Mouse (Mus musculus): ENCODE measurements at regions not wholly inside any gene's neighbourhood (a gene's known extent, or its start where the extent isn't known, plus 50 kb on each side); places are given as distances from the start of the nearest gene placed in this dataset.
A peak's percentile ranks its signal among the peaks of the same experiment; 100 is the strongest.

DNA sequence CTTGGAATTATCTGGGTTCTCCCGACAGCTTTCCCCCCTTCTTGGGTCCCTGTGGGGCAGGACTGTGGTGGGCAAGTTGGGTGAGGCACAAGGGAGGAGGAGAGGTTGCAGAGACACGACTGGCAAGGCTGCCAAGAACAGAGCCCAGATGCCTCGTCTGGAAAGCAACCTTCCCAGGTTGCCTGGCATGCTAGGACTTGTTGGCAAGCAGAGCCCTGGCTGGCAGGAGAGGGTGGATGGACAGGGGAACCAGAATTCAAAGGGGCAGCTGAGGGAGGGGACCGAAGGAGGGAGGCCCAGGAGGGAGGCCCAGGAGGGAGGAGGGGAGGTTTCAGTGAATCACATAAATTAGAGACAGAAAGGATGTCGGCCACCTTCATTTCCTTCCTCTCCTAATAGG is 274.8 kb downstream of the Sox9 start:
- H3K9me3 ChIP-seq (replicated peaks) = no peaks in the 10 kb centered on the region
- H3K4me1 ChIP-seq = peaks cover 45% of the 10 kb centered on the region
- peak overlapping the region; percentile 77 for H3K27ac ChIP-seq
- no peak overlapping the region for H3K4me3 ChIP-seq
- no peaks in the 10 kb centered on the region for H3K27me3 ChIP-seq (ENCODE audit: low read depth, poor library complexity, severe bottlenecking)
- WGBS = 13% methylated on average over 5 of the region's 5 CpGs
- DNase-seq (ENCODE audit: low spot score) = no peak
- H3K36me3 ChIP-seq = peaks cover 8% of the 10 kb centered on the region; the same call in 1 of the 2 replicates

DNA sequence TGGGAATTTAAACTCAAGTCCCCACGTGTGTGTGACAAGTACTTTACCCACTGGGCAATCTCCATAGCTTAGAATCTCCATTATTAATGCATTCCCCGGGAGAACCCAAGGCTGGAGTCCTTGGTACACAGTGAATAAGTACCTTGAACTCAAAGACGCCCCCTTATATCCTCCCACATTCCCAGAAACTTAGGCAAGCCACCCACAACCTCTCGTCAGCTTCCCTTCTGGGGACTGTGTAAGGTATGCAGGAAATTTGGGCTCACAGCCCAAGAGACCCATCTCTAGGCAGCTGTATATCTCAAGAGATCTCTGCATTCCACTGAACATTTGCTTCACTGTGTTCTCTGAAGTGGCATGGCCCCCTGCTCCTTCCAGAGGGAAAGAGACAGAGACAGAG is 288.3 kb downstream of the Sox9 start:
- Histone ChIP-seq H3K4me1 (peaks cover 5% of the 10 kb centered on the region; the same call in 1 of the 2 replicates), H3K4me3 (no peak overlapping the region), H3K9me3 (replicated peaks) (no peaks in the 10 kb centered on the region), H3K27me3 (ENCODE audit: low read depth, poor library complexity, severe bottlenecking) (peaks cover 8% of the 10 kb centered on the region; the same call in 1 of the 2 replicates), H3K36me3 (no peaks in the 10 kb centered on the region; the same call in 1 of the 2 replicates), H3K27ac (no peak overlapping the region)
- WGBS = 84% methylated on average over 4 of the region's 4 CpGs
- DNase-seq (ENCODE audit: low spot score) = no peak

DNA sequence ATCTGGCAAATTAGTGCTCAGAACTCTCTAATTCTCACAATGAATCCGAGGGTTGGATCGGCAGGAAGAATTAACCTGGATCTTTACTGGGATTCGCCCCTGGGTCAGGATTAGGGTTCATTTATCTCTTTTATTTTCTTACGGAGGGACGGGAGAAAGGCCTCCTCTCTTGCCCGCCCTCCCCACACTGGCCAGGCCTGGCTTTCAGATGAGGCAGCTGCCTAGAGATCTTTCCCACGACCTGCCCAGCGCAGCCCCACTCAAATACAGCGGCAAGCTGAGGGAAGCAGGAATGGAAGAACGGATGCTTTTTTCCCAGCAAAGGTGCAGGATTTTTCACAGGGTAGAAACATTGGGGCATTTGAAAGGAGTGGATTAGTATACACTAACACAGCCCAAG is 289.9 kb downstream of the Sox9 start:
- Histone ChIP-seq H3K27ac (no peak overlapping the region), H3K9me3 (replicated peaks) (no peaks in the 10 kb centered on the region), H3K4me3 (no peak overlapping the region), H3K27me3 (ENCODE audit: low read depth, poor library complexity, severe bottlenecking) (no peaks in the 10 kb centered on the region), H3K4me1 (peaks cover 4% of the 10 kb centered on the region; the same call in 1 of the 2 replicates), H3K36me3 (no peaks in the 10 kb centered on the region; the same call in 1 of the 2 replicates)
- 48% methylated on average over 10 of the region's 10 CpGs for WGBS
- no peak for DNase-seq (ENCODE audit: low spot score)

DNA sequence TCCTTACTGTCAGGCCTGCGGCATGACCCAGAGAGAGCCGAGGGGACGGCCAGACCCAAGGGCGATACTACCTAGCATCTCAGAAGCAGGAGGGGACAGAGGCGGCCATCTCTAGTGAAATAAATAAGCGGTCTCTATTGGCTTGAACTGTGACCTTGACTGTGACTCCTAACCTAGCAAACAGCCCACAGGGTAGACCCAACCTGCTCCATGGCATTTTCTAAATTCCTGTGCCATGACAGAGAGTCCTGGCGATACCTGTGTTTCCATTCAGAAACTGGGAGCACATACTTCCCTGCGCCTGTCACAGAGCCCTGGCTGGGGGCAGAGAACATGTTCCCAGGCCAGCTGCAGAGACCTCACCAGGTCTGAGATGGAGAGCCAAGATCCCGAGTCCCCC is 292.3 kb downstream of the Sox9 start:
- DNase-seq (ENCODE audit: low spot score) = no peak
- Histone ChIP-seq H3K27me3 (ENCODE audit: low read depth, poor library complexity, severe bottlenecking) (no peaks in the 10 kb centered on the region), H3K9me3 (replicated peaks) (no peaks in the 10 kb centered on the region), H3K4me3 (no peak overlapping the region), H3K27ac (no peak overlapping the region), H3K36me3 (no peaks in the 10 kb centered on the region), H3K4me1 (0 out of 2 replicates have a peak, but pooled peaks cover 3% of the 10 kb centered on the region)
- WGBS = 89% methylated on average over 9 of the region's 9 CpGs

DNA sequence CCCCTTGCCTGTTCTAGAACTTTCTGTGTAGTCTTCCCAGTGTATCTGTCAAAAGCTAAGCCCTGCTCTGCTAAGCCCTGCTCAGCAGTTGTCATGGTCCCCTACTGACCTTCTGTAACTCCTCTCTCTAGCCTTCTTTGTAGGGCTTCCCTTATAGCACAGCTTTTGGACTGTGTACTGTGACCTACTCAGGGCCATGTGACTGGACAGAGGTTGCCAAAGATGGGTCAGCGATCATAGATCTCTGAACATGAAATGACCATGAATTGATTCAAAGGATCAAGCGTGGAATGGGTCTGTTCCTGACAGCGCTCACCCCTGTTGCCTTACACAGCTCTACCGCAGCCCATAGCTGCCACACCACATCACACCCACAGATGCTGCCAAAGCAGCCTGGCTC is 294.3 kb downstream of the Sox9 start:
- H3K4me3 ChIP-seq = no peak overlapping the region
- no peaks in the 10 kb centered on the region for H3K27me3 ChIP-seq (ENCODE audit: low read depth, poor library complexity, severe bottlenecking)
- DNase-seq (ENCODE audit: low spot score) = no peak
- no peaks in the 10 kb centered on the region for H3K9me3 ChIP-seq (replicated peaks)
- WGBS = 96% methylated on average over 4 of the region's 4 CpGs
- H3K36me3 ChIP-seq = no peaks in the 10 kb centered on the region
- 0 out of 2 replicates have a peak, but pooled peaks cover 3% of the 10 kb centered on the region for H3K4me1 ChIP-seq
- H3K27ac ChIP-seq = no peak overlapping the region

DNA sequence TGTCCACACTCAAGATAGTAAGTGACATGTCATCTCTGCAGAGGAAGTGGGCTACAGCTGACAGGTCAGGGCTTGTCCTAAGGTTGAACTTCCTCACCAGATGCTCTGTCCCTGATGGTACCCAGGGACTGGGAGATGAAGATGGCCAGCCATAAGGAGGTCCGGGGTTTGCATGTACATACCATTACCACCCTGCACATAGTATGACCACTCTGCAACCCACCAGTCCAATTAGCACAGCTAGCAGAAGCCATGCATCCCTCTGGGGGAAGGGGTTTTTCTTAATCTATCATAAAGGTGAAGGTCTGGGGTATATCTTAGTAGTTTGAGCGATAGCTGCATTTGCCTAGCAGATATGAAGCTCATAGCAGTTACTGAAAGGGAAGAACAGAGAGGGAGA is 298.3 kb downstream of the Sox9 start:
- peaks cover 9% of the 10 kb centered on the region; the same call in 1 of the 2 replicates for H3K4me1 ChIP-seq
- no peak for DNase-seq (ENCODE audit: low spot score)
- H3K9me3 ChIP-seq (replicated peaks) = no peaks in the 10 kb centered on the region
- WGBS = 88% methylated on average over 2 of the region's 2 CpGs
- H3K4me3 ChIP-seq = no peak overlapping the region
- no peaks in the 10 kb centered on the region for H3K27me3 ChIP-seq (ENCODE audit: low read depth, poor library complexity, severe bottlenecking)
- no peak overlapping the region for H3K27ac ChIP-seq
- H3K36me3 ChIP-seq = no peaks in the 10 kb centered on the region

DNA sequence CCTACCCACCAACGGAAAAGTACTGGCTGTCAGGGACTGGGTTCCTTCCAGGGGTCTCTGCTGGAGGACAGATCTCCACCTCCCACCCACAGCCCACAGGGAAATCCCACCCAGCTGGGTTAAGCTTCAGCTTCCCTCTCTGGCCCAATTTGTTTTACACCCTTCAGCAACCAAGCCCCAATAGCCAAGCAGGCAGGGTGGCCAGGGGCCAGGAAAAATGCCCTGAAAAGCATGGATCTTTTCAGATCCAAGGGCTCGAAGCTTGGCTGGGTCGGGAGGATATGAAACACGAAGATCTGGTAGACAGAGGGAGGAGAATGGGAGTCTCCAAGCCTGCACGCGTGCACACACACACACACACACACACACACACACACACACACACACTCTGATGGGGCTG is 302.4 kb downstream of the Sox9 start:
- Histone ChIP-seq H3K4me1 (peaks cover 14% of the 10 kb centered on the region; the same call in 1 of the 2 replicates), H3K27ac (no peak overlapping the region)

DNA sequence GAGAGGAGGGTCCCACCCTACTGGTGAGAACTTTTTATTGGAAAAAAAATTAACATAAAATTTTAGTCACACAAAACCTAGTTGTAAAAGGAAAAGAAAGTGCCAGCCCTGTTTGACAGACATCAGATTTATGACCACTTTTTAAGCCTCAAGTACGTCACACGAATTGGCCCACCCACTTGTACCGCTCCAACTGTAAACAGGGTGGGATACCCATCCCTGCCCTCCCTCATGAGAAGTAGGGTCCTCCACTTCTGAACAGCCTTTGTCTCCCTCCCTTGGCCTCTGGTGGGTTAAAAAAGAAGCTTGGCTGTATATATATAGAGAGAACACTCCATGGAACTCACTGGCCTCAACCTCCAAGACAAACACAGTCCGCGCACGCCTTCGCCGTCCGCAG is 303.5 kb downstream of the Sox9 start:
- Histone ChIP-seq H3K27ac (no peak overlapping the region), H3K4me1 (peaks cover 14% of the 10 kb centered on the region; the same call in 1 of the 2 replicates), H3K4me3 (no peak overlapping the region), H3K27me3 (ENCODE audit: low read depth, poor library complexity, severe bottlenecking) (no peaks in the 10 kb centered on the region), H3K36me3 (no peaks in the 10 kb centered on the region; the same call in 1 of the 2 replicates), H3K9me3 (replicated peaks) (no peaks in the 10 kb centered on the region)
- no peak for DNase-seq (ENCODE audit: low spot score)
- 85% methylated on average over 9 of the region's 9 CpGs for WGBS

More for the DNA sequence above, 302.4 kb downstream of the Sox9 start:
- Histone ChIP-seq H3K27me3 (ENCODE audit: low read depth, poor library complexity, severe bottlenecking) (no peaks in the 10 kb centered on the region), H3K4me3 (no peak overlapping the region), H3K9me3 (replicated peaks) (no peaks in the 10 kb centered on the region), H3K36me3 (no peaks in the 10 kb centered on the region)
- WGBS = 90% methylated on average over 6 of the region's 6 CpGs
- DNase-seq (ENCODE audit: low spot score) = no peak

DNA sequence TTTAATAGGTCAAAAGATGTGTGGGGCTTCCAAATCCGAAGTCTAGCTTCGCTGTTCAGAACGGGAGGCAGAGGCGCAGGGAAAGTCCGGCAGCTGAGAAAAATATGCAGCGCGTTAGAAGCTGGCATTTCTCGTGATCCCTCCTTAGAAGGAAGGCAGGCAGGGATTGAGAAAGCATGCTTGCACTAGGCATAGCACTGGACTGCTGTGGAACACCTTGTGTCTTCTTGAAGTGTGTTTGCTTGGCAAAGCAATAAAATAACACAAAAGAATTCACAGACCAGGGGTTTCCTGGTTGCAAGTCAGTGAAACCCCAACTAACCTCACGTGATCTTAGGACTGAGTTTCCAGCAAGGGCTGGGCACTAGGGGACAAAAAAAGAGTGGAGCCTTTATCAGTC is 305.1 kb downstream of the Sox9 start:
- no peak overlapping the region for H3K4me3 ChIP-seq
- WGBS = 87% methylated on average over 9 of the region's 9 CpGs
- no peak overlapping the region for H3K27ac ChIP-seq
- H3K27me3 ChIP-seq (ENCODE audit: low read depth, poor library complexity, severe bottlenecking) = no peaks in the 10 kb centered on the region
- no peak for DNase-seq (ENCODE audit: low spot score)
- H3K4me1 ChIP-seq = peaks cover 18% of the 10 kb centered on the region
- H3K36me3 ChIP-seq = no peaks in the 10 kb centered on the region; the same call in 1 of the 2 replicates
- H3K9me3 ChIP-seq (replicated peaks) = no peaks in the 10 kb centered on the region

DNA sequence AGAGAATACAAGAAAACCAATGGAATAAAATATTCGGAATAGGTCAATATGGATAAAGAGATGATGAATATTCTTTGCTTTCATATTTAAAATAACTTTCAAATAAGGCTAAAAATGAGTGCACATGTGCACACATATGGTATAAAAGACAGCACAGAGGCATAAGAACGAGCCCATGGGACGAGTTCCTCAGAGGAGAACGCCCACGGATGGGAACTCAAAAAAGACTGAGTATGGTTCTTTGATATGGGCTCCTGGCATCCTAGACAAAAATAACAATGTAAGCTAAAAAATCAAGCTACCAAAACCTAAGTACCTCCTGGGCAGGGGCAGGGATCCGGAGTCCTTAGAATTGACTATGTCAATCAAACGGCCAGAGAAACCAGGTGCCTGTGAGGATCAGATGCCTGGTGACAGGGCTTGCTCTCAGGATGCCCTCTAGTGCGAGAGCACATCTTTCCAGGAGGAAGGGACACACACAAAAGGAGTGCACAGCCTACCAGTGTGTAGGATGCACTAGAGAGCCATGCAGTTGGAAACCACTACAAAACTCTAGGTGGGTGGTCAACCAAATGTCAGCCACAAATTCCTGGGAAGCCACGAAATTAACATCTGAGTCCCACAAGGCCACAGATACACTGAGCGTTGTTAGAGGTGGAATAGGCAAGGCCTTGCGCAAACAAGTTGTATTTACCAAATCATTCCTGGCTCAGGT is 307.8 kb downstream of the Sox9 start:
- peaks cover 20% of the 10 kb centered on the region for H3K4me1 ChIP-seq
- no peak overlapping the region for H3K4me3 ChIP-seq
- no peaks in the 10 kb centered on the region for H3K9me3 ChIP-seq (replicated peaks)
- H3K27me3 ChIP-seq (ENCODE audit: low read depth, poor library complexity, severe bottlenecking) = no peaks in the 10 kb centered on the region
- H3K36me3 ChIP-seq = no peaks in the 10 kb centered on the region; the same call in 1 of the 2 replicates
- H3K27ac ChIP-seq = no peak overlapping the region
- WGBS = 90% methylated on average over 11 of the region's 11 CpGs
- DNase-seq (ENCODE audit: low spot score) = no peak

DNA sequence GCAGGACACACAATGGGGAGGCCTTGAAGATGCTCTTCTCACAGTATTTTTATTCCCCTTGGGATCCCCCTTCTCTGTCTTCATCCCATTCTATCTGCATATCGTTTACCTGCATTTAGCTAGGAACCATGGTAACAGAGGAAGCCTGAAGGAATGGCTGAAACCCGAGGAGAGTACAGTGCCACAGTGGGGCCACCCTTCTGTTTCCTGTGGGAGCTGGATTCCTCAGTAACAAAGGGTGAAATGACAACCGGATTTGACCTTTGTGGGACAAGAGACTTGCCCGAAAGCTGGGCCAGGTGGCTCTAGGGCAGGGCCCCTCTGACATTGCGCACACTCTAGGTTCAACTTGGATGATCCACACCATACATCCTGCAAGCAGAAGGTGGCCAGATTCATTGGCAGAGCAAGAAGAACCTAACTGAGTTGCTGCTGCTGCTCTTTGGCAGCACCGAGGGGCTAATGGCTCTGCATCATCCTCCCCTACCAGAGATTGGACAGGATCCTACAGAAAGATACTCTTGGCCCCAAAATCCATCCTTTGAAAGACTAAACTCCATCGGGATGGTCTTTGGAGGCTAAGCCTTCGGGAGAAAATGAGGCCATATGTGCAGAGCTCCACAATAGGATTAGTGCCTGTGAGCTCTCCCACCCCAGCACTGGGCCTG is 310.0 kb downstream of the Sox9 start:
- Histone ChIP-seq H3K4me3 (no peak overlapping the region), H3K27ac (no peak overlapping the region), H3K4me1 (peaks cover 25% of the 10 kb centered on the region), H3K27me3 (ENCODE audit: low read depth, poor library complexity, severe bottlenecking) (no peaks in the 10 kb centered on the region), H3K36me3 (no peaks in the 10 kb centered on the region; the same call in 1 of the 2 replicates), H3K9me3 (replicated peaks) (no peaks in the 10 kb centered on the region)
- WGBS = 77% methylated on average over 8 of the region's 8 CpGs
- DNase-seq (ENCODE audit: low spot score) = no peak

DNA sequence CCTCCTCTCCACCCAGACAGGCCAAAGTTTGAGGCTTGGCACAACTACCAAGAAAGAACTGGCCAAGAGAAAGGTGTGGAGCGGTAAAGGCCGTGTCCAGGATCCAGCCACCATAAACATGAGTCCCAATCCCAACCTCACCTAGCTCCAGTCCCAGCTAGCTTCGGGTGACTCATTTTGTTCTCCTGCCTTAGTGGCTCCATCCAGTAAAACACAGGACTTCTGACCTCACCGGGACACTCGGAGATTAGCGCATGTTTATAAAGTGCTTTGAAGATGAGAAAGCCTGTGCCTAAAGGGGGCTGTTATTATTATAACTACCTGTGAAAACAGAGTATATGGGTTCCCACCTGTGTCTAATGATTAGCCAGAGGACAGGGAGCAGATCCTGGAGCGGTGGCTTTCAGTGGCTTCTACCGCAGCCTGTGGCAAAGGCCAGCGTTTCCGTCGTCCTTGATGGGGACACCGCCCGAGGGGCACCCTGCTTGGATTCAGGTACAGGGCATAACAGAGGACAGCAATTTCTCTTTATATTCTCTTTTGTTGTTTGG is 311.9 kb downstream of the Sox9 start:
- WGBS = 90% methylated on average over 13 of the region's 13 CpGs
- Histone ChIP-seq H3K4me1 (peaks cover 27% of the 10 kb centered on the region), H3K9me3 (replicated peaks) (no peaks in the 10 kb centered on the region), H3K27ac (no peak overlapping the region), H3K4me3 (no peak overlapping the region), H3K27me3 (ENCODE audit: low read depth, poor library complexity, severe bottlenecking) (no peaks in the 10 kb centered on the region), H3K36me3 (no peaks in the 10 kb centered on the region; the same call in 1 of the 2 replicates)
- no peak for DNase-seq (ENCODE audit: low spot score)

DNA sequence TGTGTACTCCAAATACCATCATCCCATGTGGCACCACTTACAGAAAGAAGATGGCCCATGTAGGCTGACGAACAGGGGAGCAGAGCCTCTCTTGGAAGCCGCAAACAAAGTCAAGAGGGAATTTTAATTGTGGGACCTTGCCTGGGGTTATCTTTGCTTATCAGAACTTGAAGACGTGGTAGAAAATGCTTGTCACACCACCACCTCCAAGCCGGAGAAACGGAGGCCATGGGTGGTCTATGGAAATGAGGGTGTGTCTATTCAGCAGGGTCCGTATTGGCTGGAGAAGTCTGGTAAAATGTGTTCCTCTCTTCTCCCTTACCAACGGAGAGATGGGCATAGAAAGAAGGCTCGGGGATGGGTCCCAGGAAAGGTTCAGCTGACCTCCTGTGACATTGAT is 313.6 kb downstream of the Sox9 start:
- no peaks in the 10 kb centered on the region for H3K9me3 ChIP-seq (replicated peaks)
- no peak overlapping the region for H3K27ac ChIP-seq
- 84% methylated on average over 8 of the region's 8 CpGs for WGBS
- no peak for DNase-seq (ENCODE audit: low spot score)
- H3K4me1 ChIP-seq = peaks cover 28% of the 10 kb centered on the region
- no peaks in the 10 kb centered on the region for H3K27me3 ChIP-seq (ENCODE audit: low read depth, poor library complexity, severe bottlenecking)
- H3K36me3 ChIP-seq = no peaks in the 10 kb centered on the region
- no peak overlapping the region for H3K4me3 ChIP-seq

All from limb, embryonic 10.5 days (tissue).